Comparison of ENCODE assay signal across 1 mouse cellular context in the genomic region with DNA sequence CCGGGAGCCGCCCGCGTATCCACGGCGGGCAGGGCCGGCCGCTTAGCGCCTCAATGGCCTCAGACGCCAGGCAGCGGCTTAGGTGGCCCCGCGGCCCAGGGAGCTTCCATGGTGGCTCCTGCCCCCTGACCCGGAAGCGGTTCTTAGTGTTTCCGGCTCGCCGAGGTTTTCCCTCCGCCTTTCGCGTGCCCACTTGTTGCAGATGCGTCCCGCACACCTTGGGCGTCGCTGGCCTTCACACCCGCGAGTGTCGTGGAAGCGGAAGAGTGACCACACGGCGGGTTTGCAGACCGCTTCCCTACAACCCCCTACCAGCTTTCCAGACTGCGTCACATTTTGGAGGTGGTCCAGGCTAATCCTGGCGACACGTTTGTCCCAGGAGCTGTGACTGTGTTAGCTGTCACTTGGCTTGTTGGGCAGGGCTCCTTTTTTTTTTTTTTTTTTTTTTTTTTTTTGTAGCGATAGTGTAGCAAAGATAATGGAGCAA.
TF ChIP-seq lines count a peak whose summit lies in the region.

A gene (minus strand): TSS at position 120 of the 487 bp plus-strand sequence.

TF ChIP-seq in CH12.LX, 34 proteins besides CTCF, POLR2A, EP300 and RAD21 (continued from another document):
- peak; percentile 90 for TF ChIP-seq ZNF384 (IDR thresholded peaks at IDR 0.05; ENCODE audit: low read depth, low read length)
- peak; percentile 94; the same call in 1 of the 2 replicates for TF ChIP-seq KAT2A (IDR thresholded peaks at IDR 0.05; ENCODE audit: insufficient replicate concordance, low read length)
- no peak for TF ChIP-seq JUN (IDR thresholded peaks at IDR 0.05; ENCODE audit: insufficient read depth, low read depth, low read length)
- peak; percentile 97 for TF ChIP-seq CHD2 (IDR thresholded peaks at IDR 0.05; ENCODE audit: low read length)
- TF ChIP-seq MAFK (IDR thresholded peaks at IDR 0.05; ENCODE audit: insufficient replicate concordance, low read length) = peak; percentile 51; the same call in 1 of the 2 replicates
- peak; percentile 78 for TF ChIP-seq RCOR1 (conservative IDR thresholded peaks at IDR 0.05; ENCODE audit: low read depth, low read length)
- peak; percentile 93 for TF ChIP-seq MAZ (IDR thresholded peaks at IDR 0.05; ENCODE audit: low read depth, low read length)
- peak; percentile 88 for TF ChIP-seq TCF12 (IDR thresholded peaks at IDR 0.05; ENCODE audit: low read depth, low read length)
- peak; percentile 74; the same call in 1 of the 2 replicates for TF ChIP-seq MEF2A (IDR thresholded peaks at IDR 0.05; ENCODE audit: borderline replicate concordance, low read depth, low read length)
- 0 out of 2 replicates have a peak, but pooled peaks have one; percentile 43 for TF ChIP-seq TBP (conservative IDR thresholded peaks at IDR 0.05; ENCODE audit: low read depth, low read length)
- TF ChIP-seq IRF4 (IDR thresholded peaks at IDR 0.05; ENCODE audit: low read depth, low read length) = peak; percentile 63; the same call in 1 of the 2 replicates
- no peak; the same call in 1 of the 2 replicates for TF ChIP-seq SMC3 (IDR thresholded peaks at IDR 0.05; ENCODE audit: low read depth, low read length)
- peak; percentile 41; the same call in 1 of the 2 replicates for TF ChIP-seq E2F4 (IDR thresholded peaks at IDR 0.05; ENCODE audit: insufficient replicate concordance, low read depth, low read length)
- no peak for TF ChIP-seq USF2 (conservative IDR thresholded peaks at IDR 0.05; ENCODE audit: low read depth, low read length)
- peak; percentile 56 for TF ChIP-seq NRF1 (IDR thresholded peaks at IDR 0.05; ENCODE audit: low read depth, low read length)
- TF ChIP-seq ZC3H11A (IDR thresholded peaks at IDR 0.05; ENCODE audit: low read depth, low read length) = no peak
- no peak for TF ChIP-seq ZKSCAN1 (IDR thresholded peaks at IDR 0.05; ENCODE audit: borderline replicate concordance, low read depth, low read length)
- 0 out of 2 replicates have a peak, but pooled peaks have one; percentile 22 for TF ChIP-seq ETS1 (conservative IDR thresholded peaks at IDR 0.05; ENCODE audit: low read depth, low read length)
